Mouse (Mus musculus): Measurements from ENCODE around the gene Auts2. TPM values are rescaled to one million over a fixed set of nuclear protein-coding genes. Genes with fewer than 3 reads are reported as not detected.

The Auts2 gene
- total and polyA plus RNA-seq, 3 experiments = not detected

GRCm38 (mm10) chr5:132163960-132164359, 379.2 kb downstream of the Auts2 start:
- Histone ChIP-seq H3K4me2 (ENCODE audit: insufficient read depth, low read depth, poor library complexity, severe bottlenecking) (no peak overlapping the region), H3K36me3 (replicated peaks in 1 of 2; ENCODE audit: control insufficient read depth in 1 of 2, insufficient read depth in 1 of 2, low read length in 1 of 2) (no peaks in the 10 kb centered on the region), H3K4me3 (replicated peaks in 1 of 3; ENCODE audit: low read depth in 2 of 3, low read length in 2 of 3, poor library complexity in 1 of 3) (no peak overlapping the region), H3K27me3 (replicated peaks) (no peaks in the 10 kb centered on the region), H3K27ac (ENCODE audit: insufficient read depth, low read depth) (no peak overlapping the region), H3K9me3 (replicated peaks; ENCODE audit: low read length) (peaks cover 76% of the 10 kb centered on the region), H3K4me1 (ENCODE audit: control insufficient read depth in 1 of 2, insufficient read depth in 2 of 2) (no peaks in the 10 kb centered on the region), H3K9ac (ENCODE audit: insufficient read depth, low read depth) (no peak overlapping the region), H3K79me2 (replicated peaks; ENCODE audit: control insufficient read depth, extremely low read depth, insufficient read depth, poor library complexity, severe bottlenecking) (no peaks in the 10 kb centered on the region)
- no peak for DNase-seq (ENCODE audit: extremely low read depth)
- in situ Hi-C loops (cut with MboI; ENCODE audit: low pct_ligation_motif_present, low pct_unique_long_range_greater_than_20kb, low sequenced_read_pairs) (no loop called here), dilution Hi-C loops (cut with MboI; ENCODE audit: extremely low pct_ligation_motif_present, extremely low pct_unique_long_range_greater_than_20kb, low sequenced_read_pairs) (no loop called here)
- TF ChIP-seq HCFC1 (IDR thresholded peaks at IDR 0.05; ENCODE audit: low read depth, low read length) = no peak
- TF ChIP-seq CHD1 (IDR thresholded peaks at IDR 0.05; ENCODE audit: low read depth, low read length) = no peak
- TF ChIP-seq NRF1 (IDR thresholded peaks at IDR 0.05; ENCODE audit: low read depth, low read length) = no peak
- no peak for TF ChIP-seq MEF2A (IDR thresholded peaks at IDR 0.05; ENCODE audit: borderline replicate concordance, low read depth, low read length)
- TF ChIP-seq USF1 (IDR thresholded peaks at IDR 0.05; ENCODE audit: low read depth, low read length) = no peak
- no peak for TF ChIP-seq NELFE (IDR thresholded peaks at IDR 0.05; ENCODE audit: low read depth, low read length)
- TF ChIP-seq JUN (IDR thresholded peaks at IDR 0.05; ENCODE audit: insufficient read depth, low read depth, low read length) = no peak
- no peak for TF ChIP-seq TCF12 (IDR thresholded peaks at IDR 0.05; ENCODE audit: low read depth, low read length)
- no peak for TF ChIP-seq UBTF (IDR thresholded peaks at IDR 0.05; ENCODE audit: low read depth, low read length)

GRCm38 (mm10) chr5:132162206-132162533, 381.0 kb downstream of the Auts2 start:
- Histone ChIP-seq H3K4me2 (ENCODE audit: insufficient read depth, low read depth, poor library complexity, severe bottlenecking) (no peak overlapping the region), H3K27me3 (replicated peaks) (no peaks in the 10 kb centered on the region), H3K4me1 (ENCODE audit: control insufficient read depth in 1 of 2, insufficient read depth in 2 of 2) (no peaks in the 10 kb centered on the region), H3K9ac (ENCODE audit: insufficient read depth, low read depth) (no peak overlapping the region), H3K36me3 (replicated peaks in 1 of 2; ENCODE audit: control insufficient read depth in 1 of 2, insufficient read depth in 1 of 2, low read length in 1 of 2) (no peaks in the 10 kb centered on the region), H3K9me3 (replicated peaks; ENCODE audit: low read length) (peaks cover 72% of the 10 kb centered on the region), H3K79me2 (replicated peaks; ENCODE audit: control insufficient read depth, extremely low read depth, insufficient read depth, poor library complexity, severe bottlenecking) (no peaks in the 10 kb centered on the region), H3K4me3 (replicated peaks in 1 of 3; ENCODE audit: low read depth in 2 of 3, low read length in 2 of 3, poor library complexity in 1 of 3) (no peak overlapping the region), H3K27ac (ENCODE audit: insufficient read depth, low read depth) (no peak overlapping the region)
- dilution Hi-C loops (cut with MboI; ENCODE audit: extremely low pct_ligation_motif_present, extremely low pct_unique_long_range_greater_than_20kb, low sequenced_read_pairs) (no loop called here), in situ Hi-C loops (cut with MboI; ENCODE audit: low pct_ligation_motif_present, low pct_unique_long_range_greater_than_20kb, low sequenced_read_pairs) (no loop called here)
- no peak for DNase-seq (ENCODE audit: extremely low read depth)
- TF ChIP-seq USF2 (conservative IDR thresholded peaks at IDR 0.05; ENCODE audit: low read depth, low read length) = no peak
- TF ChIP-seq CHD2 (IDR thresholded peaks at IDR 0.05; ENCODE audit: low read length) = no peak
- no peak for TF ChIP-seq BHLHE40 (IDR thresholded peaks at IDR 0.05; ENCODE audit: low read depth, low read length)
- TF ChIP-seq JUN (IDR thresholded peaks at IDR 0.05; ENCODE audit: insufficient read depth, low read depth, low read length) = no peak

GRCm38 (mm10) chr5:132161338-132162205, 381.6 kb downstream of the Auts2 start:
- no peaks in the 10 kb centered on the region for H3K36me3 ChIP-seq (replicated peaks in 1 of 2; ENCODE audit: control insufficient read depth in 1 of 2, insufficient read depth in 1 of 2, low read length in 1 of 2)
- H3K4me2 ChIP-seq (ENCODE audit: insufficient read depth, low read depth, poor library complexity, severe bottlenecking) = no peak overlapping the region
- no peak overlapping the region for H3K27ac ChIP-seq (ENCODE audit: insufficient read depth, low read depth)
- no peaks in the 10 kb centered on the region for H3K4me1 ChIP-seq (ENCODE audit: control insufficient read depth in 1 of 2, insufficient read depth in 2 of 2)
- no peaks in the 10 kb centered on the region for H3K27me3 ChIP-seq (replicated peaks)
- no peak for DNase-seq (ENCODE audit: extremely low read depth)
- no peak for TF ChIP-seq MAX (IDR thresholded peaks at IDR 0.05; ENCODE audit: low read length)
- no peak for TF ChIP-seq JUN (IDR thresholded peaks at IDR 0.05; ENCODE audit: insufficient read depth, low read depth, low read length)
- no peak for TF ChIP-seq MXI1 (IDR thresholded peaks at IDR 0.05; ENCODE audit: low read depth, low read length)
- no peak for TF ChIP-seq MAFK (IDR thresholded peaks at IDR 0.05; ENCODE audit: insufficient replicate concordance, low read length)
- no peak for TF ChIP-seq TCF12 (IDR thresholded peaks at IDR 0.05; ENCODE audit: low read depth, low read length)
- TF ChIP-seq SMC3 (IDR thresholded peaks at IDR 0.05; ENCODE audit: low read depth, low read length) = no peak
- no peak for TF ChIP-seq EP300 (IDR thresholded peaks at IDR 0.05; ENCODE audit: low read length)
- no peak for TF ChIP-seq HCFC1 (IDR thresholded peaks at IDR 0.05; ENCODE audit: low read depth, low read length)
- TF ChIP-seq CHD2 (IDR thresholded peaks at IDR 0.05; ENCODE audit: low read length) = no peak
- no peak for TF ChIP-seq RAD21 (IDR thresholded peaks at IDR 0.05; ENCODE audit: low read depth, low read length)
- no peak for TF ChIP-seq ELF1 (IDR thresholded peaks at IDR 0.05; ENCODE audit: low read depth, low read length)
- TF ChIP-seq GABPA (IDR thresholded peaks at IDR 0.05; ENCODE audit: insufficient replicate concordance, low read depth, low read length) = no peak
- no peak for TF ChIP-seq ZMIZ1 (IDR thresholded peaks at IDR 0.05; ENCODE audit: low read depth, low read length)
- TF ChIP-seq USF1 (IDR thresholded peaks at IDR 0.05; ENCODE audit: low read depth, low read length) = no peak
- no peak for TF ChIP-seq MAZ (IDR thresholded peaks at IDR 0.05; ENCODE audit: low read depth, low read length)
- TF ChIP-seq SIN3A (IDR thresholded peaks at IDR 0.05; ENCODE audit: low read length) = no peak
- H3K9me3 ChIP-seq (replicated peaks; ENCODE audit: low read length) = peaks cover 71% of the 10 kb centered on the region
- dilution Hi-C loops (cut with MboI; ENCODE audit: extremely low pct_ligation_motif_present, extremely low pct_unique_long_range_greater_than_20kb, low sequenced_read_pairs) = no loop called here
- H3K4me3 ChIP-seq (replicated peaks in 1 of 3; ENCODE audit: low read depth in 2 of 3, low read length in 2 of 3, poor library complexity in 1 of 3) = no peak overlapping the region
- H3K79me2 ChIP-seq (replicated peaks; ENCODE audit: control insufficient read depth, extremely low read depth, insufficient read depth, poor library complexity, severe bottlenecking) = no peaks in the 10 kb centered on the region
- in situ Hi-C loops (cut with MboI; ENCODE audit: low pct_ligation_motif_present, low pct_unique_long_range_greater_than_20kb, low sequenced_read_pairs) = no loop called here
- H3K9ac ChIP-seq (ENCODE audit: insufficient read depth, low read depth) = no peak overlapping the region

Measured in CH12.LX (cell line).